Mouse (Mus musculus) left cerebral cortex, postnatal 36 days (tissue): ENCODE measurements around the gene Acsf3. TPM values are rescaled to one million over a fixed set of nuclear protein-coding genes. Genes with fewer than 3 reads are reported as not detected.

Experiments used
- DNase-seq, 2 experiments: peaks; one replicate each; pipeline ENCODE4 v3.0.0; 2021 to 2022; ENCODE audit warnings: low spot score in 2 of 2, mixed read lengths in 1 of 2
- intact Hi-C: fragments of 180-260 bp; cut with DNase I; formaldehyde crosslinking; loops from one replicate; pipeline ENCODE4 v1.15.1; 2025
- total RNA-seq, 2 experiments: library from RNA; stranded (reverse); gene quantifications; 2 replicates each; pipeline ENCODE4 v1.2.3; 2021

Acsf3 gene
- total RNA-seq, 2 experiments from 2014 or later: 20.5 to 23.9 TPM

DNA sequence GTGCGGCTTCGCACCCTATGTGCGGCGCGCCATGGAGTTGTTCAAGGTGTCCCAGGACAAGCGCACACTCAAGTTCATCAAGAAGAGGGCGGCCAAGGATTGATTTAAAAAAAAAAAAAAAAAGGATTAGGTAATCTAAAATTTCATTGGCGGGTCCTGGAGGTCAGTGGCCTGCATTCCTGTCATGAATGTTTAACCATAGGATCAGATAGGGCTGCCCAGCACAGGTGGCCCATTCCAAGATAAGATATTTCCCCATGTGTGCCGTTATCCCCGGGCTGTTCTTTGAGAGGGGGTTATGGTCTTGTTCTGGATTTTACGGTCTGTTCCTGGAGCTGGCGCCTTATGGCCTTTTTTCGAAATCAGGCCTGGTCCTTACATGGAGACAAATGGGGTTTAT lies 61.4 kb downstream of the Acsf3 start:
- intact Hi-C loops: loop anchor here (10.0 kb wide), 1 partner anchor 358 kb away; no protein-coding TSS in a partner anchor
- DNase-seq: no peak

- intact Hi-C loops: no loop called here
- no peak for DNase-seq
Observed at GRCm38 (mm10) chr8:122844161-122844560, 68.9 kb downstream of the Acsf3 start.

GRCm38 (mm10) chr8:122845662-122846061 lies 70.4 kb downstream of the Acsf3 start:
- no peak for DNase-seq
- intact Hi-C loops: no loop called here

DNA sequence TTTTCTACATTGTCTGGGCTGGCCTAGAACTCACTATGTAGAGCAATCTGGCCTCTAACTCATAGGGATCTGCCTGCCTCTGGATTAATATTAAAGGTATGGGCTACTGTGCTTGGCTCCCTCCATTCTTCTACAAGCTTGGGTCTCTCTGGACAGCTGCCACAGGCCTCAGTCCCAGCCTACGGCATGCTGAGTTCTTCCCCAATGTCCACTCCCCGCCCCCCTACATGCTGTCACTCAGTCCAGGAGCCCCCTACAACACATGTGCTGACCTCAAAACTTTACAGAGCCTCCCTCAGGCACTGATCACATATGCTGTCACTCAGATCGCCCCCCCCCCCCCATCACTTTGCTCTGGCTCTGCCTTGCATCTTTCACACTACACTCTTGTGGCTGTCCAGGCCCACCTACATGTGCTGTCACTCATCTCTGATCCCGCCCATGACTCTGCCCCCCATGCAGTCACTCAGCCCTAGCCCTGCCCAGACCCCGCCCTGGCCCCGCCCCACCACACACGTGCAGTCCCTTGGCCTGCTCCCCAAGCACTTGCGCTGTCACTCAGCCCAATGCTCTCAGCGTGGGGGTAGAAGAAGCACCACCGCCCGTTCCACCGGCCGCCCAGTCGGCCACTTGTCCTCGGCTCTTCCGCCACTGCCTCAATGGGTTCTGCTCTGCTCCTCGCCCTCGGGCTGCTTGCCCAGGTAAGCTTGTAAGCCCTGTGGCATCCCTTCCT lies 72.7 kb downstream of the Acsf3 start, which contains the start of gene Cdh15:
Cdh15 (plus strand) TSS at position 138 of the 733 bp plus-strand sequence.
- DNase-seq: no peak
- intact Hi-C loops: no loop called here

GRCm38 (mm10) chr8:122849152-122849910 lies 74.0 kb downstream of the Acsf3 start:
- intact Hi-C loops: no loop called here
- DNase-seq: no peak

DNA sequence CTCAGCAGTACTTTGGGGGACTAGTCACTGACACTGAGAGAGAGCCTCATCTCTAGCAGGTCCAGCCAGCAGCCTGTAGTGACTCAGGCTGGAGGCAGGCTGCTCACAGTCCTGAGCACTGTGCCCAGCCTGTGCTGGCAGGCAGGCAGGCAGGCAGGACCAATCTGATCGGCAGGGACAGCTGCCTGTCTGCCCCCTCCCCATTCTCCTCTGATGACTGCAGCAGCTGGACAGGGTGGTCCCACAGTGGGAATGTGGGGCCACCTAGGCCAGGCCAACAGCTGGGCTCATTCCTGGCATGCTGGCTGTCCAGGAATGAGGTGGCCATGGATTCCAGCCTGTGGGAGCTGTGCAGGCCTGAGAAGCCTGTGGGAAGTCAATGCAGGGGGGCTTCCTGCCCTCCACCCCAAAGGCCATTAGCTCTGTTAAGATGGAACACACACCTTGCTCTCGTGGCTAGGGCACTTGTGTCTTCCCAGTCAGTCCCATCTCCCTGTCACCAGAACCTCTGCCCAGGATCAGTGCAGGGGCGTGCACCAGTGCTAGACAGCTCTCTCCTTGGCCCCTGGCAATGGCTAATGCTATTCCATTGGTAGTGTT lies 75.5 kb downstream of the Acsf3 start:
- no peak for DNase-seq
- intact Hi-C loops: no loop called here

DNA sequence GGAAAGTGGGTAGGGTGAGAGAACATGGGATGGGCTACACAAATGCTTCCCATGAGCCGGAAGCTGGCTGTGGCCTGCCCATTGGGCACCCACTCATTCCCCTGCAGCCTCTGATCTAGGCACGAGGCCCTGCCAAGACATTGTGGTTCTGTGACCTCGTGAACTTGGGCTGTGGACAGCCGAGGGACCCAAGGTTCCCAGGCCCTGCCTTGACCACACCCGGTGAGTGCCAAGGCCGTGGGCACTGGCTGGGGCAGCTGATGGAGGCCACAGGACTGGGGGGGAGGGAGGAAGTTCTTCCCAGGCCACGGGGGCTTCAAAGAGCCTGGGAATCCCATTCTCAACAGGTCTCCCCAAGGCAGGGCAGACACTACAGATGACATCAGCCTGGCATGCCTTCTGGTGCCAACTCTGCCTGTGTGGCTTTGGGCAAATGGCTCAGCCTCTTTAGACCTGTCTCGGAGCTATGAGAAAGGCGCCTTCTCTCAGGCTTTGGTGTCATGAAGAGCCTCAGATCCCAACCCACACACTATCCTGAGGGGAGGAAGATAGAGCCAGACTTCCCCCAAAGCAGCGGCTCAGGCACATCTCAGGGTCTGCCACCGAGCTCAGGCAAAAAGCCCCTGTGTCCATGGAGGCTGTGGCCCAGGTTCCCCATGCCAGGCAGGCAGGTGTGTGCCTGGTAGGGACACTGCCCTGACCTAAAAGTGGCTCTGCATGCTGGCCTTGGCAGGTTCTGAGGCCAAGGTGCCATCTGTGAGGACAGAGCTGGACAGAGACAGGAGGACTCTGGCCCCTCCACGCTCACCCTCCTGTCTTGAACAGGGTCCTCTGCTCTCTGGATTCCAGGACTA lies 76.6 kb downstream of the Acsf3 start:
- DNase-seq: no peak

DNA sequence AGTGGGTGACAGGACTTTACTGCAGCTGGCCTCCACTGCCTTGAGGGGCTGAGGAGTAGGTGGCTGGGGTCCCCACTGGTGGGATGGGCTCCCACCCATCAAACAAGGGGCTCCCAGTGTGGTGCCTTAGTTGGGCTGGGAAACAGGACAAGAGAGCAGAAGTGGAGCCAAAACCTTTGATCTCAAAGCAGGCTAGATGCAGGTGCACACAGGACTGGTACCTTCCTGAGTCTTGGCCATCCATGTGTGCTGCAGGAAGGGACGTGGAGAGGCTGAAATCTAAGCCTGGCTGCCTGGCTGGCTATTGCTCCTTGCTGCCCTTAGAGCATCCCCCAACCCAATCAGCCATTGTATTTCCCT lies 77.2 kb downstream of the Acsf3 start:
- intact Hi-C loops: no loop called here
- no peak for DNase-seq

More for the DNA sequence above, 76.6 kb downstream of the Acsf3 start:
- intact Hi-C loops: no loop called here

GRCm38 (mm10) chr8:122853340-122853771 lies 78.1 kb downstream of the Acsf3 start:
- no peak for DNase-seq
- intact Hi-C loops: no loop called here

DNA sequence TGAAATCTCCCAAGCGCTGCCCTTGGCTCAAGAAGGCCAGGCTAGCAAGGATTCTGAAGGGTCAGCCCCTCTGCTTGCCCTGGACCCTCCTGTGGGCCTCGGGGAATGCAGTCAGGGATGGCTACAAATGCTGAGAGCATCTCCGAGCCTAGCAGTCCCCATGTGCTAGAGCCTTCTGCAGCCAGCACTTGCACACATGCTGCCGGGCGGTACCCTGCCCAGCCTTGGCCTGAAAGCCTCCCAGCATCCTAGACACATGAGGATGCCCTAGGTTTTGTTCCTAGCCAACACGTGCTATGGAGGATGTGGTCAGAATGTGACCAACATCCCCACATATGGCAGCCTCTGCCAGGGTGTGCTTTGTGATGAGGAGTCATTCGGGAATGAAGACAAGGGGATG lies 79.1 kb downstream of the Acsf3 start:
- intact Hi-C loops: no loop called here

DNA sequence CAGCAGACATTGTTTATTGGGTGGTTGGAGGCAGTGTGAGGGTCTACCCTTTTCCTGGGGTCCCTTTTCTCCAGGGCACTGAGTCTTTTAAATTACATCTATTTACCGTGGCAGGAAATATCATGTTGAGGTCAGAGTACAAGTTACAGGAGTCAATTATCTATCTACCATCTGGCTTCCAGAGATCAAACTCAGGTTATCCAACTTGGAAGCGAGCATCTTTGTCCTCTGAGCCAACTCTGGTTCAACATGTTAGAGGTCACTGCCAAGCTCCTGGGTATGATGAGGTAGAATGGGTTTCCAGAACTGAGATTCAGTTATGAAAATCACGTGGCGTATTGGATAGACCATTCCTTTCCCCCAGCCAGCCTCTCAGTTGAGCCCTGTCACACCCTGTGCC lies 79.8 kb downstream of the Acsf3 start:
- DNase-seq: no peak
- intact Hi-C loops: no loop called here

More for the DNA sequence above, 79.1 kb downstream of the Acsf3 start:
- DNase-seq: no peak

DNA sequence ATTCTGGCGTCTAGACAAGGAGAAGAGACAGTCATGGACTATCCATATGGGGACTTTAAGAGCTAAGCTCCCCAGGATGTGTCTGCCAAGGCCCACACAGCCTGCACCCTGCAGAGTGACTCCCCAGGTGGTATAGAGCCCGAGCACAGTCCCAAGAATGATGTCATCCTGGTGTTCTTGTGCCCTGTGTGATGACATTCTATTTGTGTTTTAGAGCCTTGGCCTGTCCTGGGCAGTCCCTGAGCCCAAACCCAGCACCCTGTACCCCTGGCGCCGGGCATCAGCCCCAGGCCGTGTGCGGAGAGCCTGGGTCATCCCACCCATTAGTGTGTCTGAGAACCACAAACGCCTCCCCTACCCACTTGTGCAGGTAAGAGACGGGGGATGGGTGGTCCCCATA lies 81.0 kb downstream of the Acsf3 start:
- intact Hi-C loops: no loop called here
- no peak for DNase-seq

GRCm38 (mm10) chr8:122859843-122860242 lies 84.6 kb downstream of the Acsf3 start:
- intact Hi-C loops: no loop called here

DNA sequence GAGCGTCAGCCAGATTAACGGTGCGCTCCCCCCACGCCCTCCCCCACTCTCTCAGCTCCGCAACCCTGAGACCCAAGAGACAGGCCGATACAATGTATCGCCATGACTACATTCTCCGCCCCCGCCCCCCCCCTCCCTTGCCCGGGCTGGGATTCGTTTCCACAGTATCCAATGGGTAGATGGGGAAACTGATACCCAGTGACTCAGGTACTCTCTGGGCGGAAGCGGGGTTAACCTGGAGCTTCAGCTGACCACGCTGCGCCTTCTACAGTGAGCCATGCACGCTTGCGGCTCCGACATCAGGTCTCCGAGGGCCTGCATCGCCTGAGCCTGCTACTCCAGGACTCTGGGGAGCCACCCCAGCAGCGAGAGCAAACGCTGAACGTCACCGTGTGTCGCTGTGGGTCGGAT lies 89.4 kb downstream of the Acsf3 start:
- DNase-seq: no peak
- intact Hi-C loops: no loop called here

More at GRCm38 (mm10) chr8:122859843-122860242, 84.6 kb downstream of the Acsf3 start:
- DNase-seq: no peak

DNA sequence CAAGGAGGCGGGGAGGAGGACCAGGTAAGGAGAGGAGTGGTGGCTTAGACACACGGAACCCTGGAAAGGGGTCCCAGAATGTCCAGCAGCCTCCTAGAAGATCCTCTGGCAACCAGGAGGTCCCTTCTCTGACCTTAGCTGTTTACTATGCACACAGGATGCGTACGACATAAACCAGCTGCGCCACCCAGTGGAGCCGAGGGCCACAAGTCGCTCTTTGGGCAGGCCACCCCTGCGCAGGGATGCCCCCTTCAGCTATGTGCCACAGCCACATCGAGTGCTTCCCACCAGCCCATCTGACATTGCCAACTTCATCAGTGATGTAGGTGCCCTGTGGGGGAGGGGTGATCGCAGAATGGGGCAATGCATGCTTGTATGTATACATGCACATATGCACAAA lies 90.2 kb downstream of the Acsf3 start:
- intact Hi-C loops: no loop called here
- DNase-seq: no peak

DNA sequence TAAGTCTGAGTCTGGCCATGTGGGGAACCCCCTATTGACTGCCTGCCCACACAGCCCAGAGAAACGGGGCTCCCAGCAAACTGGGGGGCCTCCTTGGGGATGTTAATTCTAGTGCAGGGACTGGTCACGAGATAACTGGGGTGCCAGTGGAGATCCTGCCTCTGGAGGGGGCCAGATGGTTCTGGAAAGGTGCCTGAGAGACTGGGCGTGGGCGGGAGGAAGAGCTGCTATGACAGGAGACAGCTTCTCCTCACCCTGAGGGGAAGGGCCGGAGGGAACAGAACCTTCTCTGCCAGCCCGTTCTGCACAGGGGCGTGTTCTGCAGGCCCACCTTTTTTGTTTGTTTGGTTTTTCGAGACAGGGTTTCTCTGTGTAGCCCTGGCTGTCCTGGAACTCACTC lies 90.9 kb downstream of the Acsf3 start:
- intact Hi-C loops: no loop called here
- no peak for DNase-seq
